Mouse (Mus musculus) kidney, postnatal 0 days (tissue): ENCODE results near the gene Wbp2. TPM values are rescaled to one million over a fixed set of nuclear protein-coding genes. Genes with fewer than 3 reads are reported as not detected.
A peak's percentile ranks its signal among the peaks of the same experiment; 100 is the strongest.

Source experiments
- ATAC-seq: fragments of 200-750 bp; cut with Nextera tagmentation; replicated peaks from 2 replicates; pipeline ENCODE4 v1.8.0; 2017; ENCODE audit warnings: low read depth, moderate number of reproducible peaks, moderate TSS enrichment, moderate library complexity; ENCODE audit not compliant: low FRiP score
- DNase-seq: peaks from one replicate; pipeline ENCODE4 v3.0.0-alpha.2; 2016; ENCODE audit warnings: low spot score
- H3K27ac ChIP-seq: fragments of 300-500 bp; sonication (generic); 2 replicates; pipeline ENCODE4 v1.5.1; 2014; ENCODE audit warnings: mild to moderate bottlenecking
- H3K27me3 ChIP-seq: fragments of 300-500 bp; sonication (generic); 2 replicates; pipeline ENCODE4 v1.6.1; 2014; ENCODE audit warnings: low read length, mixed read lengths; ENCODE audit not compliant: insufficient read depth
- H3K36me3 ChIP-seq: fragments of 300-500 bp; sonication (generic); 2 replicates; pipeline ENCODE4 v1.6.1; 2014; ENCODE audit warnings: low read length, mixed read lengths; ENCODE audit not compliant: insufficient read depth
- H3K4me1 ChIP-seq: fragments of 300-500 bp; sonication (generic); replicated peaks from 2 replicates; pipeline ENCODE4 v1.6.1; 2014; ENCODE audit warnings: antibody characterized with exemption, low read length, mixed read lengths; ENCODE audit not compliant: insufficient read depth
- H3K4me2 ChIP-seq: fragments of 300-500 bp; sonication (generic); 2 replicates; pipeline ENCODE4 v1.6.1; 2014; ENCODE audit warnings: mild to moderate bottlenecking, low read length, moderate library complexity, mixed read lengths
- H3K4me3 ChIP-seq: fragments of 300-500 bp; sonication (generic); replicated peaks from 2 replicates; pipeline ENCODE4 v1.5.1; 2014; ENCODE audit warnings: low read depth, low read length
- H3K9ac ChIP-seq: fragments of 300-500 bp; sonication (generic); 2 replicates; pipeline ENCODE4 v1.6.1; 2014; ENCODE audit warnings: low read depth, low read length
- H3K9me3 ChIP-seq: fragments of 300-500 bp; sonication (generic); replicated peaks from 2 replicates; pipeline ENCODE4 v1.6.1; 2016; ENCODE audit warnings: low read length, inconsistent platforms, mixed read lengths
- CTCF ChIP-seq: IDR thresholded peaks from 2 replicates; pipeline ENCODE4 v1.5.1; 2016; ENCODE audit warnings: antibody characterized with exemption, low read depth, mild to moderate bottlenecking, moderate library complexity
- WGBS: fragments of 180-500 bp; shearing (Covaris S2); extraction: QIAGEN DNeasy Blood & Tissue Kit; methylation state at CpG from one replicate; pipeline ENCODE4 v1.1.7; 2014; 5-methylcytosine and 5-hydroxymethylcytosine counted together
- polyA plus RNA-seq: library from polyadenylated mRNA; unstranded; fragments of >200 nt; fragmentation: Nextera tagmentation; extraction: Ambion mirVana; gene quantifications from 2 replicates; pipeline ENCODE4 v1.2.1, GENCODE M21; 2015

Gene Wbp2
- polyA plus RNA-seq, 1 experiment from 2014 or later = 125 TPM

GRCm38 (mm10) chr11:116110540-116110939, 23.7 kb upstream of the Wbp2 start:
- Histone ChIP-seq H3K4me3 (peak overlapping the region; percentile 58), H3K36me3 (no peaks in the 10 kb centered on the region; the same call in 1 of the 2 replicates), H3K27ac (peak overlapping the region; percentile 80), H3K9me3 (no peaks in the 10 kb centered on the region), H3K9ac (peak overlapping the region; percentile 73), H3K4me1 (peaks cover 30% of the 10 kb centered on the region; the same call in 1 of the 2 replicates), H3K4me2 (peak overlapping the region; percentile 84), H3K27me3 (no peaks in the 10 kb centered on the region)
- DNase-seq (peak; percentile 63), ATAC-seq (peak; percentile 41)
- WGBS = 22% methylated on average over 10 of the region's 10 CpGs
- TF ChIP-seq CTCF = no peak

DNA sequence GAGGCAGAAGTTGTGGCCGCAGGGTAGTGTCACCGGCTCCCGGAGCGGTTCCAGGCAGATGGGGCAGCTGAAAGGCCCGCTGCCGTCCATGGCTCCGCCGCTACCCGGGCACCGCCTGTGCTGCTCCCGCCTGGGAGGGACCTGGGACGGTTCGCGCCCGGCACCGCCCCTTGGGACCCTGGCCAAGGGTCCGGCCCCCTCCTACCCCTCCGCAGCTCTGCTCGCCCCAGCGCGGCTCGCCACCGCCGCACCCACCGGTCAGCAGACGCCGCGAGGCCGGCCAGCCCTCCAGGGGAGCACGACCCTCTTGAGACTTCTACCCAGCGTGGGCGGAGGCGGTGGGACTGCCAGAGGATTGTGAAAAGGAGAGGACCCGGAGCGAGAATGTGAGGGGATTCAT, 23.3 kb upstream of the Wbp2 start:
- peak overlapping the region; percentile 73 for H3K9ac ChIP-seq
- peak overlapping the region; percentile 80 for H3K27ac ChIP-seq
- TF ChIP-seq CTCF = no peak
- peaks cover 30% of the 10 kb centered on the region; the same call in 1 of the 2 replicates for H3K4me1 ChIP-seq
- WGBS = under 1% methylated on average over 35 of the region's 35 CpGs
- peak overlapping the region; percentile 84 for H3K4me2 ChIP-seq
- H3K36me3 ChIP-seq = no peaks in the 10 kb centered on the region; the same call in 1 of the 2 replicates
- peak; percentile 61 for DNase-seq
- no peaks in the 10 kb centered on the region for H3K27me3 ChIP-seq
- ATAC-seq = peak; percentile 61
- no peaks in the 10 kb centered on the region for H3K9me3 ChIP-seq
- H3K4me3 ChIP-seq = peak overlapping the region; percentile 58

GRCm38 (mm10) chr11:116109441-116110081, 22.8 kb upstream of the Wbp2 start:
- Histone ChIP-seq H3K4me1 (peaks cover 30% of the 10 kb centered on the region; the same call in 1 of the 2 replicates), H3K9me3 (no peaks in the 10 kb centered on the region), H3K4me2 (peak overlapping the region; percentile 84), H3K27ac (peak overlapping the region; percentile 80), H3K9ac (peak overlapping the region; percentile 73), H3K4me3 (peak overlapping the region; percentile 58), H3K36me3 (no peaks in the 10 kb centered on the region; the same call in 1 of the 2 replicates), H3K27me3 (no peaks in the 10 kb centered on the region)
- ATAC-seq (no peak), DNase-seq (no peak)
- TF ChIP-seq CTCF = no peak; the same call in 1 of the 2 replicates
- WGBS = 2% methylated on average over 69 of the region's 70 CpGs

DNA sequence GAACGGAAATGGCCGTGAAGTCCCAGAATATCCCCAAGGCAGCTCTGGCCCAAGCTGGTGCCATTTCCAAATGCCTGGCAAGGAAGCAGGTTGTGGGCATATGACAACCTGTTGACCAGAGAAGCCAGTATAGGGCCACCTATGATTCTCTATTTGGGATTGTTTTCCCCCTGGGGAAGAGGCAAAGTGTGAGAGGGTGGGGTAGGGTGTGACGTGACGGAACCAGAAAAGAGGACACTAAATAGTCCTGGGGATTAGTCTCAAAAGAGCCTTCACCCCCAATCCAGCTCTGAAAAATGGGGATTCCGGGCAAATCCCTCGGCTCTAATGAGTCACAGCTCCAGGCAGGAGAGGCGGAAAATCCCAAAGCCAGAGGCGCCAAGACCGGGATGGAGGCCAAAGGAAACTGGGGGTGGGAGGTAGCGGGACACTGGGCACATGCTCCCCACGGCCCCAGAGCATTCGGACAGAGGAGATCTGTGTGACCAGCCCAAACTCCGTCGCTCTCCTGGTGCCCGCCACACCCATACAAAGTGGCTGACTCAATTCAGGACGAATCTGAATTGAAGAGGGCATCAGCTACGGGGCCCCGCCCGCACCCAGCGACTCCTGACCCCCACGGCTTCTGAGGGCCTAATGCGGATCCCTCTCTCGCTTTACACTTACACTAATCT, 21.8 kb upstream of the Wbp2 start:
- Histone ChIP-seq H3K27me3 (no peaks in the 10 kb centered on the region), H3K9ac (peak overlapping the region; percentile 73; the same call in 1 of the 2 replicates), H3K9me3 (no peaks in the 10 kb centered on the region), H3K4me2 (peak overlapping the region; percentile 84), H3K36me3 (no peaks in the 10 kb centered on the region; the same call in 1 of the 2 replicates), H3K27ac (peak overlapping the region; percentile 81), H3K4me1 (peaks cover 39% of the 10 kb centered on the region), H3K4me3 (peak overlapping the region; percentile 58)
- TF ChIP-seq CTCF = no peak
- ATAC-seq (no peak), DNase-seq (no peak)
- WGBS = 11% methylated on average over 23 of the region's 23 CpGs

DNA sequence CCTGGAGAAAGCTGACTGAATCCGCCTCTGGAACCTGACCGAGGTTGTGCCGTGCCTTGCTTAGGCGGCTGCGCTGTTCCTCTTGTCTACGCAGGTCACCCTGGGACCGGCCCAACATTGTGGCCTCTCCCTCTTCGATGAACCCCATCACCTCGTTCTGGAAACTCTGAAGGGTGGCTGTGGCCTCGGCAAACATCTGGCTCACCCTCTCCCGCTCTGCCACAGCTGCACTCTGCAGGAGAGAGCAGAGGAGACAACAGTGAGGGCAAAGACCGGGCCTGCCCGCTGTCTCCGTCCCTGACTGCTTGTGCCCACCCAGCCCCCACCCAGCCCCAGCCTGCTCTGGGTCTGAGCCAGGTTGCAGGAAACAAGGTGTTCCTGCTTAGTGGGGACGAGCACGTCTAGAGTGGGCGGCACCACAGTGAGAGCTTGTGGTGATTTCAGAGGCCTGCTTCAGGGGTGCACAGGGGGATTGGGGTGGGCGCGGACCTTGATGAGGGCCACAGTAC, 21.0 kb upstream of the Wbp2 start:
- Histone ChIP-seq H3K4me2 (peak overlapping the region; percentile 84), H3K4me1 (peaks cover 46% of the 10 kb centered on the region), H3K4me3 (peak overlapping the region; percentile 58), H3K9me3 (no peaks in the 10 kb centered on the region), H3K9ac (peak overlapping the region; percentile 73; the same call in 1 of the 2 replicates), H3K36me3 (no peaks in the 10 kb centered on the region; the same call in 1 of the 2 replicates), H3K27ac (peak overlapping the region; percentile 81), H3K27me3 (no peaks in the 10 kb centered on the region)
- ATAC-seq (peak; percentile 31; the same call in 1 of the 2 replicates), DNase-seq (no peak)
- WGBS = 27% methylated on average over 19 of the region's 19 CpGs
- no peak for TF ChIP-seq CTCF
